Mouse (Mus musculus) cerebellum, postnatal 25 days (tissue): ENCODE data around the gene Taok3.

ENCODE experiments used
- DNase-seq, 2 experiments: peaks; one replicate each; pipeline ENCODE4 v3.0.0; 2021; ENCODE audit warnings: mixed read lengths in 2 of 2

The Taok3 gene

GRCm38 (mm10) chr5:117184832-117185231 is 64.9 kb downstream of the Taok3 start:
- no peak for DNase-seq

DNA sequence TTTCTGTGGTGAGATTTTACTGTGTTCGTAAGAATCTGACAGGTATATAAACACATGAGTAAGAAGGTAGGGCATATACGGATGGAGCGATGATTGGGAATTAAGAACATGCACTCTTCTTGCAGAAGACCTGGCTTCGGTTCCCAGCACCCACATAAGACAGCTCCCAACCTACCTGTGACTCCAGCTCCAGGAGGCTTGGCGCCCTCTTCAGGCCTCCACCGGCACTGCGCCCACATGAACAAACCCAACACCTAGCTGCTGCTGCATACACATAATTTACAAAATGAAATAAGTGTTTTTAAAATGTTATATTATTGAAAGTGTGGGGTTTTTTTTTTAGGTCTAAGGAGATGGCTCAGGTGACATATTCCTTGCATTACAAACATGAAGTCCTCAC is 65.7 kb downstream of the Taok3 start:
- peak in 1 of 2 experiments; percentile 43 for DNase-seq

DNA sequence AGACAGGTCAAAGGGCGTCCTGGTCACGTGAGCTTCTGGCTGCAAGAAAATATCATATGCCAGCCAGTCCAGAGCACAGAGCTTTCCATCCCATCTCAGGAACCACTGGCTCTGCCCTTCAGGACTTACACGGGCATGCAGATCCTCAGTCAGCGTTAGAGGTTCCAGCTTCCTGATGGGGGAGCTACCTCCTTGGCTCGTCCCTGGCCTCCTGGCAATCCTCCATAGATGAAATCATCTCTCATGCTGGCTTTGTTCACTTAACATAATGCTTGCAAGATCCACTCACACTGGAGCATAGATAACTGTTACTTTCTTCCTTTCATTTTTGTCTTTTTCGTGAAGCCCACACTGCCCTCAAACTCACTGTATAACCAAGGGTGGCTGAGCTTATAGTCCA is 72.1 kb downstream of the Taok3 start:
- DNase-seq = peak; percentile 56 to 68

- no peak for DNase-seq
Measured at GRCm38 (mm10) chr5:117193748-117194147, 73.8 kb downstream of the Taok3 start.

GRCm38 (mm10) chr5:117194672-117195071 is 74.7 kb downstream of the Taok3 start:
- DNase-seq = no peak

GRCm38 (mm10) chr5:117196551-117196950 is 76.6 kb downstream of the Taok3 start:
- no peak for DNase-seq

DNA sequence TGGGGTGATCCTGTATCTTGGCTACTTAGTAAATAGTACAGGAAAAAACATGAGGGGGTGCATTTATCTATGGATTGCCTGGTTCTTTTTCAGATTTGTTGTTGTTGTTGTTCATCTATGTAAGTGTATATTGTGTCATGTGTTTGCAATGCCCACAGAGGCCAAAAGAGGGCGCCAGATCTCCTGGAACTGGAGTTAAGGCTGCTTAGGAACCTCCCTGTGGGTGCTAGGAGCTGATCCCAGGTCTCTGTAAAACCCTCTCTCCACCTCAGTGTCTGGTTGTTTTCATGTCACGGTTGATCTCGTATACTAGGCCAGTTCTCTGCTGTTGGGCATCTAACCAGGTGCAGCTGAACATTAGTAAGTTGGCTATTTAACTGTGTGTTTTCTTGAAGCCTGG is 78.5 kb downstream of the Taok3 start:
- no peak for DNase-seq

GRCm38 (mm10) chr5:117207286-117207685 is 87.4 kb downstream of the Taok3 start:
- peak; percentile 52 to 70 for DNase-seq

GRCm38 (mm10) chr5:117214016-117214415 is 94.1 kb downstream of the Taok3 start:
- no peak for DNase-seq

- DNase-seq = no peak
Measured at GRCm38 (mm10) chr5:117231059-117231458, 111.1 kb downstream of the Taok3 start.

DNA sequence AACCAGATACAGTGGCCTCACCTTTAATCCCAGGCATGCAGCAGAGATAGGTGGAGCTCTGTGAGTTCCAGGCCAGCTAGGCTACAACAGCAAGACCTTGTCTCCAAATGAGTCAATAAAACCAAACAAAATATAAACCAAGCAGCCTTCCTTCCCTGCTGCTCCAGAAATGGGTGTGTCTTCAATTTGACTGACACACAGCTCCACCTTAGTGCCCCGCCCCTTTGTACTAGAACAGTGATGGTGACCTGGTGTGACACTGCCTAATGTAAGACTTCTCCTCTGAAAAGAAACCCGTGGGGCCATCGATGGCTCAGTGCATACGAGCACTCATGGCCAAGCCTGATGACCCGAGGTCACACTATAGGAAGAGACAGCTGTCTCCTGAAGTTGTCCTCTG is 116.6 kb downstream of the Taok3 start:
- no peak for DNase-seq

- no peak for DNase-seq
Measured at GRCm38 (mm10) chr5:117239106-117239505, 119.2 kb downstream of the Taok3 start.

DNA sequence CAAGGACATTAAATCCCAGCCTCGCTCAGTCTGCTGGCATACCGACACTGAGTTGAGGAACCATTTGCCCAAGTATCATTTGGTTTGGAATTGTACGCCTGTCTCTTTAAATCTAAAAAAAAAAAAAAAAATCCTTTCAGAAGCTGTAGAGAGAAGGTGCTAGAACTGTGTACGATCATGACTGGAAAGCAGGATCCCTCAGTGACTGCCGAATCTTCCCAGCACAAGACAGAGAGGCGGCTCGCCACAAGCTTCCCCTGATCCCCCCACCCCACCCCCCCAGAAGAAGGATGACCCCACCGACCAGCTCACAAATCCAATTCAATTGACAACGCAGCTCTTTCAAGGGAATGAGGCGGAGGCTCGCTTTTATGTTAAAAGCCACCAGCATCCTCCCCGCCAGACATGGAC is 120.4 kb downstream of the Taok3 start:
- peak in 1 of 2 experiments; percentile 58 for DNase-seq

DNA sequence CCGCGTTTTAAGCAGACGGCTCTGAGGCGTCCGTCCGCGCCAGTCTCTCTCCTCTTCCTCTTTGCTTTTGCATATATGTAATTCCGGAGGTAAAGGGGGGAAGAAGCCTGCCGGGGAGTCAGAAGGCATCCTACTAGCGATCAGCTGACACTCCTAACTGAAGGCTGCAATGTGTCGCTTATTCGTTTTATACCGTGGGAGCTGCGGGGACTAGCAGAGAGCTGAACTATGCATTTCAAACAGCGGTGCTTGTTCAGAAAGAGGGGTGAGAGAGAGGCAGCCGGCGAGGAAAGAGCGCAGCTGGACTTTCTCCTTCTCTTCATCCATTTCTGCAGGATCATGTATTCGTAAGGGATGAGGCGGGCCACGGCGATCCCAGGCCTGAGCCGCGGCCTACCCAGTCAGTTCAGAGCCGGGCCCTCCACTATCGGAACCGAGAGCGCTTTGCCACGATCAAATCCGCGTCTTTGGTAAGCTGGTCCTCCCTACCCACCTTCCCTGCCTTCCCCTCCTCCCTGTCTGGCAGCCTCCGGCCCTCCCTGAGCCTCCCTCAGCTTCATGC is 120.9 kb downstream of the Taok3 start:
- DNase-seq = peak; percentile 75 to 80

DNA sequence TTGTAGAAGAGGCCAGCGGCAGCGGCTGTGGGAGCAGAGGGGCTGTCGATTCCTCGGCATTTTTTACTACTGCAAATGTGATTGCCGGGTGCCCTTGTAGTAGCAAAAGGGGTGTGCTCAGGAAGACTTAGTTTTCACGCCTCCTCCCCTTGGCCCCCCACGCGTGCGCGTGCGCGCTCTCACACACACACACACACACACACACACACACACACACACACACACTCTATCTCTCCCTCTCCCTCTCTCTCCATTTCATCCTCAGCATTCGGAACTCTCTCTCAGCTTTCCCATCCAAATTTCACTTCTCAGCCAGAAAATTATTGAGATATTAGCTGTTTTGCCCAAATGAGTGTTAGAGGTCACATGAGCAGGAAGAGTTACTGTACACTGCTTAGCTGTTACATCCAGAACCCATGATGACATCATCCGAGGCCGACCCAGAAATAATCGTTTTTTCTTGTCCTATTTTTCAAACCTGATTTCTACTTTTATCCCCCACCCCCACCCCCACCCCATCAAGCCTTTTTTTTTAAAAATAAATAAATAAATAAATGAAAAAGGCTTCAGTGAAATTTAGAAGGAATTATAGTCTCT is 122.1 kb downstream of the Taok3 start:
- peak; percentile 80 to 85 for DNase-seq

DNA sequence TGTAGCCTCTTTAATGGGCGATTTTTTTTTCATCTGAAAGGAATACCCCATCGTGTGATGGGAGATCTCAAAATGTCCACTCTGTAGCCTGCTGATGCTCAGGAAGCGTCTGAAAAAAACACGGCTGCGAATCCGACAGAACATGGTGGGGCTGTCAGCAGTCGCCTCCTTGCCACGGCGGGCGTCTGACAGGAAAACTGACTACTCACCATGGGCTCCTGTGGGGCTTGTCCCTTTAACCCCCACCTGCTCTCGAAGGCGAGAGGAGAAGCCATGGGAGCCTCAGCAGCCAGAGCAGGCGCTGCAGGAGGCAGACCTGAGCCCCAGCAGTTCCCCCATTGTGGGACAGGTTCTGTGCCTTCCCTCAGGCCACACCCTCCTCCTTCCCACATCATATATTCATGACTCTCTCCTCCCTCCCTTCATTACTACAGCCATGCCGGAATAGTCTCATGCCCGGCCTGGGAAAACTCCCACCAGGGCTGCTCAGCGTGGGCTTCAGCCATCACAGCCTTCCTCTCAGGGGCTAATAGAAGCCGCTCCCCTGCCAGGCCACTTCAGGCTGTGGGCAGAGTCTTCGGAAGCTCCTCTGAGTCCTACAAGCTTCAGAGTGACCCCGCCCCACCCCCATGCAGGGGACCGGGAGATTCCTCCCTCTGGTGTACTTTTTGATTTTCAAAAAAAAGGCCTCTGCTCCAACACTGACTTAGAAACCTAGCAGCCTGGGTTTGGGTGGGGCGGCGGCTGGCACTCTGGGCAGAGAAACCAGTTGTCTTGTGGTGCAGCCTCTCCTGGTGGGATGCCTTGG is 122.9 kb downstream of the Taok3 start:
- DNase-seq = peak; percentile 65 to 69

- no peak for DNase-seq
Measured at GRCm38 (mm10) chr5:117245170-117245569, 125.2 kb downstream of the Taok3 start.

GRCm38 (mm10) chr5:117248351-117248750 is 128.4 kb downstream of the Taok3 start:
- peak; percentile 49 to 53 for DNase-seq

DNA sequence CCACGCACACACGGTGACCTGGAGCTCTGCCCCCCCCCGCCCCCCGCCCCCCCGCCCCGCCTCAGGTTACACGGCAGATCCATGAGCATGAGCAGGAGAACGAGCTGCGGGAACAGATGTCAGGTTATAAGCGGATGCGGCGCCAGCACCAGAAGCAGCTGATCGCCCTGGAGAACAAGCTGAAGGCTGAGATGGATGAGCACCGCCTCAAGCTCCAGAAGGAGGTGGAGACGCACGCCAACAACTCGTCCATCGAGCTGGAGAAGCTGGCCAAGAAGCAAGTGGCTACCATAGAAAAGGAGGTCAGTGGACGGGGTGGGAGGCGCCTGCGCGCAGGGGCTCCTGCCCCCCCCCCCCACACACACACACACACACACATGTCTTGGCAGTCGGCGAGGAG is 130.9 kb downstream of the Taok3 start:
- no peak for DNase-seq

- DNase-seq = no peak
Measured at GRCm38 (mm10) chr5:117251763-117252162, 131.8 kb downstream of the Taok3 start.

GRCm38 (mm10) chr5:117258276-117258675 is 138.3 kb downstream of the Taok3 start:
- DNase-seq = no peak

DNA sequence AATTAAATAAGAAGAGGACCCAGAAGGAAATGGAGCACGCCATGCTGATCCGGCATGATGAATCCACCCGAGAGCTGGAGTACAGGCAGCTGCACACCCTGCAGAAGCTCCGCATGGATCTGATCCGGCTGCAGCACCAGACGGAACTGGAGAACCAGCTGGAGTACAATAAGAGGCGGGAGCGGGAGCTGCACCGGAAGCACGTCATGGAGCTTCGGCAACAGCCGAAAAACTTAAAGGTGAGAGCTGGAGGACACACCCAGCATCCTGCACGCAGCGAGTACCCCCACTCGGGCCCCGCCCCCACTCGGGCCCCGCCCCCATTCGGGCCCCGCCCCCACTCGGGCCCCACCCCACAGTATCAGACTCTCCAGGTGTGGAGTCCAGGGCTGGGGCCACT is 143.6 kb downstream of the Taok3 start:
- DNase-seq = no peak

DNA sequence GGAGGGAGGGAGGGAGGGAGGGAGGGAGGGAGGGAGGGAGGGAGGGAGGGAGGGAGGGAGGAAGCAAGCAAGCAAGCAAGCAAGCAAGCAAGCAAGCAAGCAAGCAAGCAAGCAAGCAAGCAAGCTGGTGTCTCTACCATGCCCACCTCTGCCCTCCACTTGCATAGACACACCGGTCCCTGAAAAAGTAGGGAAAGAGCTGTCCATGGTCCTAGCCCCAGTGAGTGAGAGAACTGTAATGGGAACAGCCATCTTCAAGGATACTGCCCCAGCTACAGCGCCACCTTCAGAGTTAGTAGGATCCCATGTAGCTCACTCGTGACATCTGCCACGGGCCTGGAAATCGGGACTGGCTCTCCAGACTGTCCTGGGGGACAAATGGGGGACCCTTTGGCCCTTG is 144.8 kb downstream of the Taok3 start:
- DNase-seq = no peak

DNA sequence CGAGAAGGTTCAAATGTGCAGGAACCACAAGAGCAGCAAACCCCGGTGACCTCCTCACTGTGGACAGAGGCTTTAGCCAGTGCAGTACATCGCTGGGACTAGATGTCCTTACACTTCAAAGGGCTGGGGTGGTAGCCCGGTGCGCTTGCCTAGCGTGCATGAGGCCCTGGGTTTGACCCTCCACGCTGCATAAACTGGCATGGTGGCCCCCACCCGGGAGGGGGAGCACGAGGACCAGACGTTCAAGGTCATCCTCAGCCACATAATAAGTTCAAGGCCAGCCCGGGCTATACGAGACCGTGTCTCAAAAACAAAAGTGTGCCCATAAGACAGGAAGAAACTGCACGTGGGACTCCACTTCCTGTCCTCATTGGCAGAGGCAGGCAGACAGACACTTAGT is 148.0 kb downstream of the Taok3 start:
- no peak for DNase-seq
